Mouse (Mus musculus): ENCODE data around the gene Dennd4a. TPM values are rescaled to one million over a fixed set of nuclear protein-coding genes. Genes with fewer than 3 reads are reported as not detected.

Dennd4a gene
- polyA plus RNA-seq, 1 experiment from 2014 or later: 5.2 TPM

DNA sequence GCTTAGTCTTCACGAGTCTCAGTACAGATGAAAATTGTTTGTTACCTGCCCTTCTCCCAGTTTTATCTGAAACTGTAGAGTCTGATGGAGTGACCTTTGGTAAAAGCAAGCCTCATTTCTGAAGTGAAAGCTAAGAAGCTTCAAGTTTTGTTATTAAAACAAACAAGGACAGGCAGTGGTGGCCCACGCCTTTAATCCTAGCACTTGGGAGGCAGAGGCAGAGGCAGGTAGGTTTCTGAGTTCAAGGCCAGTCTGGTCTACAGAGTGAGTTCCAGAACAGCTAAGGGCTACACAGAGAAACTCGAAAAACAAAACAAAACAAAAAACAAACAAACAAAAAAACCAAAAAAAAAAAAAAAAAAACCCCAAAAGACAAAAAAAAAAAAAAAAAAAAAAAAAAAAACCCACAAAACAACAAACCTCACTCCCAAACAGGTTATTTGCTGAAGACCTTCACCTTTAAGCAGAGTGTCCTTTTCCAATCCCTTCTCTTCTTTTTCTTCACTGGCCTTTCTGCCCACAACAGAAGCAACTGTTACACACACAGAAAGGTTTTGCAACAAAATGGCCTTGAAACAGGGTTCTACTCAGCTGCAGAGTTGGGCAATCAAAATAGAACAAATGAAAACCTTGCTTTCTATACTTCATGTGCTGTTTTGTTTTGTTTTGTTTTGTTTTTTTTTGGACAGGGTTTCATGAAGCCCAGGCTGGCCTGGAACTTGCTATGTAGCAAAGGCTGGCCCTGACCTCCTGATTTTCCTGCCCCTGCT is 15.1 kb upstream of the Dennd4a start:
- Histone ChIP-seq H3K27me3 (ENCODE audit: insufficient read depth, low read length) (no peaks in the 10 kb centered on the region), H3K4me3 (ENCODE audit: low read length) (no peak overlapping the region), H3K9me3 (ENCODE audit: low read length) (no peaks in the 10 kb centered on the region), H3K4me1 (ENCODE audit: insufficient read depth, low read length) (no peaks in the 10 kb centered on the region), H3K4me2 (replicated peaks; ENCODE audit: low read depth, low read length) (no peak overlapping the region), H3K27ac (ENCODE audit: low read length) (no peak overlapping the region), H3K9ac (replicated peaks; ENCODE audit: low read length) (no peak overlapping the region), H3K36me3 (ENCODE audit: insufficient read depth, low read length) (no peaks in the 10 kb centered on the region)
- no peak for ATAC-seq (ENCODE audit: low FRiP score, low TSS enrichment)
- 59% methylated on average over 3 of the region's 3 CpGs for WGBS

GRCm38 (mm10) chr9:64797392-64797791 is 13.7 kb upstream of the Dennd4a start:
- no peaks in the 10 kb centered on the region for H3K9me3 ChIP-seq (ENCODE audit: low read length)
- H3K4me3 ChIP-seq (ENCODE audit: low read length): no peak overlapping the region
- H3K9ac ChIP-seq (replicated peaks; ENCODE audit: low read length): no peak overlapping the region
- no peaks in the 10 kb centered on the region for H3K36me3 ChIP-seq (ENCODE audit: insufficient read depth, low read length)
- H3K27me3 ChIP-seq (ENCODE audit: insufficient read depth, low read length): no peaks in the 10 kb centered on the region
- ATAC-seq (ENCODE audit: low FRiP score, low TSS enrichment): no peak
- 89% methylated on average over 4 of the region's 4 CpGs for WGBS
- H3K4me2 ChIP-seq (replicated peaks; ENCODE audit: low read depth, low read length): no peak overlapping the region
- H3K27ac ChIP-seq (ENCODE audit: low read length): no peak overlapping the region
- H3K4me1 ChIP-seq (ENCODE audit: insufficient read depth, low read length): no peaks in the 10 kb centered on the region

DNA sequence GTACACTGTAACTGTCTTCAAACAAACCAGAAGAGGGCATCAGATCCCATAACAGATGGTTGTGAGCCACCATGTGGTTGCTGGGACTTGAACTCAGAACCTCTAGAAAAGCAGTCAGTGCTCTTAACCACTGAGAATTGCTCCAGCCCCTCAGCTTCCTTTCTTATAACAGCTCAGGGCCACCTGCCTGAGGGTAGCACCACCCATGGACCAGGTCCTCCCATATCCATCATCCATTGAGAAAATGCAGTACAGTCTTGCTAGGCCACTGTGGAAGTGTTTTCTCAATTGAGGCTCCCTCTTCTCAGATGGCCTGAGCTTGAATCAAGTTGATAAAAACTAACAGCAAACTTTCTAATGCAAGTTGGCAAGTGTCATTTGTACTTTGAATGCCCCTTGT is 13.0 kb upstream of the Dennd4a start:
- Histone ChIP-seq H3K4me2 (replicated peaks; ENCODE audit: low read depth, low read length) (no peak overlapping the region), H3K27ac (ENCODE audit: low read length) (no peak overlapping the region), H3K27me3 (ENCODE audit: insufficient read depth, low read length) (no peaks in the 10 kb centered on the region), H3K9me3 (ENCODE audit: low read length) (no peaks in the 10 kb centered on the region), H3K4me1 (ENCODE audit: insufficient read depth, low read length) (no peaks in the 10 kb centered on the region), H3K9ac (replicated peaks; ENCODE audit: low read length) (no peak overlapping the region), H3K4me3 (ENCODE audit: low read length) (no peak overlapping the region), H3K36me3 (ENCODE audit: insufficient read depth, low read length) (no peaks in the 10 kb centered on the region)
- no peak for ATAC-seq (ENCODE audit: low FRiP score, low TSS enrichment)

GRCm38 (mm10) chr9:64798859-64799258 is 12.3 kb upstream of the Dennd4a start:
- H3K36me3 ChIP-seq (ENCODE audit: insufficient read depth, low read length): no peaks in the 10 kb centered on the region
- H3K4me1 ChIP-seq (ENCODE audit: insufficient read depth, low read length): no peaks in the 10 kb centered on the region
- H3K27me3 ChIP-seq (ENCODE audit: insufficient read depth, low read length): no peaks in the 10 kb centered on the region
- H3K4me2 ChIP-seq (replicated peaks; ENCODE audit: low read depth, low read length): no peak overlapping the region
- no peak overlapping the region for H3K27ac ChIP-seq (ENCODE audit: low read length)
- no peak for ATAC-seq (ENCODE audit: low FRiP score, low TSS enrichment)
- H3K4me3 ChIP-seq (ENCODE audit: low read length): no peak overlapping the region
- no peak overlapping the region for H3K9ac ChIP-seq (replicated peaks; ENCODE audit: low read length)
- WGBS: 85% methylated on average over 1 of the region's 2 CpGs
- no peaks in the 10 kb centered on the region for H3K9me3 ChIP-seq (ENCODE audit: low read length)

GRCm38 (mm10) chr9:64799504-64799903 is 11.6 kb upstream of the Dennd4a start:
- Histone ChIP-seq H3K27ac (ENCODE audit: low read length) (no peak overlapping the region), H3K9me3 (ENCODE audit: low read length) (no peaks in the 10 kb centered on the region), H3K36me3 (ENCODE audit: insufficient read depth, low read length) (no peaks in the 10 kb centered on the region), H3K4me2 (replicated peaks; ENCODE audit: low read depth, low read length) (no peak overlapping the region), H3K4me3 (ENCODE audit: low read length) (no peak overlapping the region), H3K4me1 (ENCODE audit: insufficient read depth, low read length) (no peaks in the 10 kb centered on the region), H3K27me3 (ENCODE audit: insufficient read depth, low read length) (no peaks in the 10 kb centered on the region), H3K9ac (replicated peaks; ENCODE audit: low read length) (no peak overlapping the region)
- ATAC-seq (ENCODE audit: low FRiP score, low TSS enrichment): no peak
- 85% methylated on average over 5 of the region's 5 CpGs for WGBS

- no peak for ATAC-seq (ENCODE audit: low FRiP score, low TSS enrichment)
- WGBS: 89% methylated on average over 5 of the region's 5 CpGs
- Histone ChIP-seq H3K4me2 (replicated peaks; ENCODE audit: low read depth, low read length) (no peak overlapping the region), H3K4me3 (ENCODE audit: low read length) (no peak overlapping the region), H3K36me3 (ENCODE audit: insufficient read depth, low read length) (no peaks in the 10 kb centered on the region), H3K9ac (replicated peaks; ENCODE audit: low read length) (no peak overlapping the region), H3K4me1 (ENCODE audit: insufficient read depth, low read length) (no peaks in the 10 kb centered on the region), H3K27me3 (ENCODE audit: insufficient read depth, low read length) (no peaks in the 10 kb centered on the region), H3K9me3 (ENCODE audit: low read length) (no peaks in the 10 kb centered on the region), H3K27ac (ENCODE audit: low read length) (no peak overlapping the region)
These were observed 8.6 kb upstream of the Dennd4a start for GRCm38 (mm10) chr9:64802561-64802960.

- ATAC-seq (ENCODE audit: low FRiP score, low TSS enrichment): no peak
- Histone ChIP-seq H3K9ac (replicated peaks; ENCODE audit: low read length) (no peak overlapping the region), H3K9me3 (ENCODE audit: low read length) (no peaks in the 10 kb centered on the region), H3K4me1 (ENCODE audit: insufficient read depth, low read length) (no peaks in the 10 kb centered on the region), H3K27me3 (ENCODE audit: insufficient read depth, low read length) (no peaks in the 10 kb centered on the region), H3K4me2 (replicated peaks; ENCODE audit: low read depth, low read length) (no peak overlapping the region), H3K36me3 (ENCODE audit: insufficient read depth, low read length) (no peaks in the 10 kb centered on the region), H3K27ac (ENCODE audit: low read length) (no peak overlapping the region), H3K4me3 (ENCODE audit: low read length) (no peak overlapping the region)
- WGBS: 84% methylated on average over 5 of the region's 5 CpGs
These were observed 7.5 kb upstream of the Dennd4a start for GRCm38 (mm10) chr9:64803373-64804214.

- no peak for ATAC-seq (ENCODE audit: low FRiP score, low TSS enrichment)
- Histone ChIP-seq H3K9ac (replicated peaks; ENCODE audit: low read length) (no peak overlapping the region), H3K27ac (ENCODE audit: low read length) (no peak overlapping the region), H3K36me3 (ENCODE audit: insufficient read depth, low read length) (no peaks in the 10 kb centered on the region), H3K4me3 (ENCODE audit: low read length) (no peak overlapping the region), H3K9me3 (ENCODE audit: low read length) (no peaks in the 10 kb centered on the region), H3K4me1 (ENCODE audit: insufficient read depth, low read length) (no peaks in the 10 kb centered on the region), H3K27me3 (ENCODE audit: insufficient read depth, low read length) (no peaks in the 10 kb centered on the region), H3K4me2 (replicated peaks; ENCODE audit: low read depth, low read length) (no peak overlapping the region)
- 57% methylated on average over 5 of the region's 5 CpGs for WGBS
These were observed 5.3 kb upstream of the Dennd4a start for GRCm38 (mm10) chr9:64805875-64806274.

GRCm38 (mm10) chr9:64806335-64807060 is 4.6 kb upstream of the Dennd4a start:
- Histone ChIP-seq H3K27ac (ENCODE audit: low read length) (no peak overlapping the region), H3K36me3 (ENCODE audit: insufficient read depth, low read length) (no peaks in the 10 kb centered on the region), H3K4me2 (replicated peaks; ENCODE audit: low read depth, low read length) (no peak overlapping the region), H3K4me1 (ENCODE audit: insufficient read depth, low read length) (no peaks in the 10 kb centered on the region), H3K4me3 (ENCODE audit: low read length) (no peak overlapping the region), H3K9ac (replicated peaks; ENCODE audit: low read length) (no peak overlapping the region), H3K27me3 (ENCODE audit: insufficient read depth, low read length) (no peaks in the 10 kb centered on the region), H3K9me3 (ENCODE audit: low read length) (no peaks in the 10 kb centered on the region)
- WGBS: 75% methylated on average over 6 of the region's 6 CpGs
- ATAC-seq (ENCODE audit: low FRiP score, low TSS enrichment): no peak

All from kidney, embryonic 16.5 days (tissue).